Mouse (Mus musculus) left cerebral cortex, postnatal 25 days (tissue): ENCODE data around the gene Prr22. TPM values are rescaled to one million over a fixed set of nuclear protein-coding genes. Genes with fewer than 3 reads are reported as not detected.

Source experiments
- DNase-seq, 2 experiments: peaks; one replicate each; pipeline ENCODE4 v3.0.0; 2022; ENCODE audit warnings: low spot score in 2 of 2, mixed read lengths in 1 of 2
- intact Hi-C: fragments of 180-260 bp; cut with DNase I; formaldehyde crosslinking; loops from one replicate; pipeline ENCODE4 v1.15.1; 2025
- total RNA-seq, 2 experiments: library from RNA; stranded (reverse); gene quantifications; 2 replicates each; pipeline ENCODE4 v1.2.3; 2021

The Prr22 gene
- total RNA-seq, 2 experiments from 2014 or later: 1.1 to 1.2 TPM

GRCm38 (mm10) chr17:56793614-56794319, 23.7 kb downstream of the Prr22 start:
- intact Hi-C loops: loop anchor here (5.0 kb wide), 1 partner anchor 159 kb away; no protein-coding TSS in a partner anchor
- no peak for DNase-seq

GRCm38 (mm10) chr17:56799276-56799675, 29.2 kb downstream of the Prr22 start:
- intact Hi-C loops: no loop called here
- no peak for DNase-seq

- intact Hi-C loops: no loop called here
- DNase-seq: no peak
These were observed 32.0 kb downstream of the Prr22 start for GRCm38 (mm10) chr17:56802065-56802464.

- DNase-seq: no peak
- intact Hi-C loops: loop anchor here (5.0 kb wide), 6 partner anchors 92 to 527 kb away; partner anchors contain the start of gene Mllt1
These were observed 34.9 kb downstream of the Prr22 start for GRCm38 (mm10) chr17:56804952-56805351.

GRCm38 (mm10) chr17:56805784-56806183, 35.7 kb downstream of the Prr22 start:
- DNase-seq: no peak
- intact Hi-C loops: loop anchor here (5.0 kb wide), 6 partner anchors 92 to 527 kb away; partner anchors contain the start of gene Mllt1

GRCm38 (mm10) chr17:56808518-56808917, 38.5 kb downstream of the Prr22 start:
- peak; percentile 83 to 86 for DNase-seq
- intact Hi-C loops: loop anchor here (1.0 to 5.0 kb wide), 7 partner anchors 50 to 524 kb away; partner anchors contain the start of gene Mllt1

GRCm38 (mm10) chr17:56810245-56810644, 40.2 kb downstream of the Prr22 start:
- peak; percentile 63 to 74 for DNase-seq
- intact Hi-C loops: no loop called here

- intact Hi-C loops: no loop called here
- peak; percentile 85 to 89 for DNase-seq
These were observed 44.4 kb downstream of the Prr22 start for GRCm38 (mm10) chr17:56814316-56815056.

GRCm38 (mm10) chr17:56815057-56815345, 45.0 kb downstream of the Prr22 start:
- intact Hi-C loops: no loop called here
- DNase-seq: no peak

GRCm38 (mm10) chr17:56818067-56818636, 48.1 kb downstream of the Prr22 start:
- intact Hi-C loops: no loop called here
- DNase-seq: no peak

GRCm38 (mm10) chr17:56819032-56819545, 49.0 kb downstream of the Prr22 start:
- DNase-seq: no peak
- intact Hi-C loops: no loop called here

GRCm38 (mm10) chr17:56819694-56820111, 49.7 kb downstream of the Prr22 start:
- intact Hi-C loops: no loop called here
- peak in 1 of 2 experiments; percentile 24 for DNase-seq

Other genes with a start within 250 kb of the Prr22 start
- gene Gm20219, start 215.9 kb upstream of the Prr22 start, total RNA-seq: 1 to 10 TPM; 1.7 to 1.9 TPM
- 100 to 1,000 TPM in 1 of 2 experiments, 10 to 100 TPM in 1; 87.2 to 110 TPM for gene Safb2, start 185.7 kb upstream of the Prr22 start, total RNA-seq
- 100 to 1,000 TPM; 128 to 147 TPM for gene Safb, start 185.4 kb upstream of the Prr22 start, total RNA-seq
- gene 2410015M20Rik, start 160.5 kb upstream of the Prr22 start, total RNA-seq: 100 to 1,000 TPM; 135 to 142 TPM
- gene Rpl36, start 156.8 kb upstream of the Prr22 start, total RNA-seq: 100 to 1,000 TPM; 334 to 355 TPM
- 10 to 100 TPM; 63.0 to 63.1 TPM for gene Lonp1, start 143.4 kb upstream of the Prr22 start, total RNA-seq
- under 1 TPM; 0.73 TPM for gene Catsperd, start 142.1 kb upstream of the Prr22 start, total RNA-seq
- gene Ranbp3, start 97.0 kb upstream of the Prr22 start, total RNA-seq: 10 to 100 TPM; 88.4 to 91.3 TPM
- gene Ndufa11, start 52.5 kb upstream of the Prr22 start, total RNA-seq: 100 to 1,000 TPM; 227 to 237 TPM
- 10 to 100 TPM; 11.0 to 12.3 TPM for gene Vmac, start 52.2 kb upstream of the Prr22 start, total RNA-seq
- 1 to 10 TPM; 3.8 to 4.1 TPM for gene Nrtn, start 12.7 kb upstream of the Prr22 start, total RNA-seq
- gene Dus3l, start 5.5 kb upstream of the Prr22 start, total RNA-seq: 10 to 100 TPM; 64.1 to 64.6 TPM
- 1 to 10 TPM; 2.1 to 3.9 TPM for gene Rfx2, start 60.8 kb downstream of the Prr22 start, total RNA-seq
- gene Acsbg2, start 104.2 kb downstream of the Prr22 start, total RNA-seq: not detected
- gene 1700061G19Rik, start 105.2 kb downstream of the Prr22 start, total RNA-seq: not detected
- 10 to 100 TPM; 69.5 to 71.8 TPM for gene Mllt1, start 165.2 kb downstream of the Prr22 start, total RNA-seq
- not detected for gene Acer1, start 211.9 kb downstream of the Prr22 start, total RNA-seq
- 10 to 100 TPM; 56.1 to 67.9 TPM for gene Clpp, start 220.1 kb downstream of the Prr22 start, total RNA-seq
- 10 to 100 TPM; 23.1 to 23.7 TPM for gene Alkbh7, start 227.1 kb downstream of the Prr22 start, total RNA-seq
- gene Pspn, start 229.8 kb downstream of the Prr22 start, total RNA-seq: not detected
- gene Gtf2f1, start 241.0 kb downstream of the Prr22 start, total RNA-seq: 10 to 100 TPM; 53.7 to 58.9 TPM
- under 1 TPM in 1 of 2 experiments, not detected in 1; 0.50 TPM for gene Gm17949, start 241.2 kb downstream of the Prr22 start, total RNA-seq